Mouse (Mus musculus): ENCODE results near the gene Myh9.

The Myh9 gene

DNA sequence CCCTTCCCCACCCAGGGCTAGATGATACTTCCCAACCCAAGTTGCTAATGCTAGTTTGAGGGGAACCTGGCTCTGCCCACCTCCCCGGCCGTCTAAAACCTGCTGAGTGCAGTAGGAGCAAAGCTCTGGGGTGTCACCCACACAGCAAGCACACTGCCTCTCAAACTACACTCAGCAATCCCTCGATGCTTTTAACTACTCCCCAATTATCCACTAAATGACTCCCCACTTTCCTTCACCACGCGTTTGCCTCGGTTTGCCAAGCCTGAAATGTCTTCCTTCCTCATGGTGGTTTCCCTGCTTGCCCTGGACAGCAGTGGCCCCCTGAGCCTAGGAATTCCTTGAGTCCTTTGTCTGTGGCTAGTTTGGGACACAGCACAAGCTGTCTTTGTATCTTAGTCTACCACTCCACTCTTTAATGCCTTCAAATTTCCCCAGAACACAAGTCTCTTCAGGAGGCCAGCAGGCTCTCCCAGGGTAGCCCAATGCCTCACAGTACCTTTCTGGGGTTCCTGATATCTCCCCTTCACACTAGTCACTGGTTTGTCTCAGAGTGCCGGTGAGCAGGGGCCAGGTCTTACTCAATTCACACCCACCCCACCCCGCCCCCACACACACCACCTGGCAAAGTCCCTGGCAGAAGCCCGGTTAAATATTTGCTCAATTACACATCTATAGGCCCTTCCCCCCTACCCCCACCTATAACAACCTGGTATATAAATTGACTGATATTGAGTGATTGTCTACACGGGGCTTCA is 2.3 kb downstream of the Myh9 start:
- ChIA-PET CTCF (interaction anchor here in 1 of 4 experiments (1.4 kb wide), 1 partner anchor 81 kb away, joined by 4 read pairs; no protein-coding TSS in a partner anchor), POLR2A (interaction anchor here in 3 of 4 experiments (0.6 to 18.5 kb wide), 18 partner anchors 7 to 77 kb away, joined by 3 to 538 read pairs (median 8); no protein-coding TSS in a partner anchor)

DNA sequence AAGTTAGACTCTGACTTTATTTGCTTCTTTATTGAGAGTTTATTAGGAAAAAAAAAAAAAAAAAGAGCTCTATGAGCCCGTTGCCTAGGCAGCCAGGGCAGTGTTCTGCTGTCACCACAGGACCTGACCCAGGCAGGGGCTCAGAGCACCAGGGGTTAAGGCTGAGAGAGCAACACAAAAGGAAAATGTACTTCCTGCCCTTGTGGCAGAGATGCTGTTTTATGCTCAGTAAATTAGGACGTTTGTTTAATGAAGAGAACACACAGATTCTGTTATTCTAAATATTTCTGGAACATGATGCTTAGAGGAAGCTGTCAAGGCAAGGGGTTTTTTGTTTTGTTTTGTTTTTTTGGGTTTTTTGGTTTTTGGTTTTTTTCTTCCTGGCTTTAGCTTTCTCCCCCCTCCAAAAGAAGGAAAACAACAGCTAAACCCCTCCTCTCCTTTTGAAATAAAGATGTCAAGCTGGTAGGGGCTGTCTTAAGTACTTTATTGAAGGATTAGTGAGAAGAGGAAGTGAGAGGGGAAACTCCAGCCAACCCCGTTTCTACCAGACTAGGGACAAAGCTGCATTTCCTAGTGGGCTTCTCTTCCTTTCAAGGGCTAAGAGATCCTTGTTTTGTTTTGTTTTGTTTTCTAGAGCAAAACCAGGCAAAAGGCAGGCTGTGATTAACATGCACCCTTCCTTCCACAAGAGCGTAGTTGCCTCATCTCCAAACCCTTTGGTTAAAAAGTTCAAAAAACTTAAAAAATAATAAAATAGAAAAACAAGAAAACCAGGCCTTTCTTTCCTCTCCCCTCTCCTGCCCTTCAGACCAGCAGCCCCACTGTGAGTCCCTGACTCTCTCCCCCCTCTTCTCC is 3.2 kb downstream of the Myh9 start:
- POLR2A ChIA-PET = interaction anchor here in 3 of 4 experiments (0.6 to 18.5 kb wide), 17 partner anchors 8 to 806 kb away, joined by 3 to 538 read pairs (median 4); no protein-coding TSS in a partner anchor
- CTCF ChIA-PET = interaction anchor here in 2 of 4 experiments (0.6 to 1.4 kb wide), 3 partner anchors 56 to 1858 kb away, joined by 4 to 7 read pairs (median 5); no protein-coding TSS in a partner anchor

GRCm38 (mm10) chr15:77837444-77838117 is 4.4 kb downstream of the Myh9 start:
- ChIA-PET POLR2A (interaction anchor here in 3 of 4 experiments (0.5 to 18.5 kb wide), 13 partner anchors 7 to 80 kb away, joined by 3 to 538 read pairs (median 5); no protein-coding TSS in a partner anchor), CTCF (interaction anchor here in 1 of 4 experiments (0.6 to 0.7 kb wide), 2 partner anchors 52 to 1859 kb away, joined by 6 to 7 read pairs; no protein-coding TSS in a partner anchor)

- POLR2A ChIA-PET = interaction anchor here in 3 of 4 experiments (0.8 to 18.5 kb wide), 15 partner anchors 10 to 80 kb away, joined by 3 to 538 read pairs (median 3); no protein-coding TSS in a partner anchor
- CTCF ChIA-PET = interaction anchor here in 3 of 4 experiments (0.5 to 0.7 kb wide), 6 partner anchors 39 to 1012 kb away, joined by 3 to 8 read pairs (median 4); no protein-coding TSS in a partner anchor
These were observed 5.1 kb downstream of the Myh9 start for GRCm38 (mm10) chr15:77836692-77837443.

- ChIA-PET CTCF (interaction anchor here in 3 of 4 experiments (0.5 to 0.7 kb wide), 4 partner anchors 39 to 1013 kb away, joined by 3 to 8 read pairs (median 4); no protein-coding TSS in a partner anchor), POLR2A (interaction anchor here in 3 of 4 experiments (0.5 to 18.5 kb wide), 16 partner anchors 14 to 81 kb away, joined by 3 to 538 read pairs (median 4); no protein-coding TSS in a partner anchor)
These were observed 5.9 kb downstream of the Myh9 start for GRCm38 (mm10) chr15:77835930-77836653.

GRCm38 (mm10) chr15:77834336-77835268 is 7.4 kb downstream of the Myh9 start:
- ChIA-PET CTCF (interaction anchor here in 2 of 4 experiments (0.9 to 1.1 kb wide), 2 partner anchors 32 to 59 kb away, joined by 3 read pairs; no protein-coding TSS in a partner anchor), POLR2A (interaction anchor here (0.6 to 27.6 kb wide), 16 partner anchors 6 to 83 kb away, joined by 3 to 538 read pairs (median 4); partner anchors contain the start of gene Myh9 (in 2 of the 4))

DNA sequence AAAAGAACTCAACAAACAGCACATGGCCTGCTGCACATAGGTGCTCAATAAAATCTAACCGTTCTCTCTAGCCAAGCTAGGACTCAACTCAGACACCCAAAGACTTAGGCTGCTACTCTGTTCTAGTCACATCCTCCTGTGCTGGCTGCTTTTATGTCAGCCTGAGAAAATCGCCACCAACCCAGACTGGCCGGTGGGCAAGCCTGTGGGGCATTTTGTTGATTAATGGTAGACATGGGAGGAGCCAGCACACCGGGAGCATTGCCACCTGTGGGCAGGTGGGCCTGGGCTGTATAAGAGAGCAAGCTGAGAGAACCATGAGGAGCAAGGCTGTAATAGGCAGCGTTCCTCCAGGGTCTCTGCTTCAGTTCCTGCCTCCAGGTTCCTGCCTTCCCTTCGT is 8.2 kb downstream of the Myh9 start:
- CTCF ChIA-PET = interaction anchor here in 3 of 4 experiments (0.6 to 1.1 kb wide), 4 partner anchors 31 to 73 kb away, joined by 3 read pairs; no protein-coding TSS in a partner anchor

DNA sequence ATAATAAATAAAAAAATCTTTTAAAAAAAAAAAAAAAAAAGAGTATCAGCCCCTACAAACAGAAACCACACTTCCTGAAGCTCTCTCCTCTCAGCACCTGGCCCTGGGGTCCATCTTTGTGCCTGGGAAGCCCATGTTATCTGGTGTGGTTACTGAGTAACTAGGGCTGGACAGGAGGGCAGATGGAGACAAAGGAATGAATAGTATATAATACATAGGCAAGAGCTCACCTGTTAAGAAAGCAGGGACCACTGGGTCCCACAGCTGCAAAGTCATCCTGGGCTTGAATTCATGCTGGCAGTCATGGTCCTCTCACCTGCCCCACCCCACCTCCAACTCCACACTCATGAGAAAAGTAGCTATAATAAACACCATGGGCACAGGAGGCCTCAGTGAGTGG is 8.9 kb downstream of the Myh9 start:
- ChIA-PET POLR2A (interaction anchor here in 3 of 4 experiments (0.6 to 27.6 kb wide), 20 partner anchors 7 to 75 kb away, joined by 3 to 538 read pairs (median 5); partner anchors contain the start of gene Myh9 (in 3 of the 3)), CTCF (interaction anchor here in 1 of 4 experiments (0.6 to 0.7 kb wide), 2 partner anchors 34 to 74 kb away, joined by 3 read pairs; no protein-coding TSS in a partner anchor)

More for the DNA sequence above, 8.2 kb downstream of the Myh9 start:
- POLR2A ChIA-PET = interaction anchor here (0.6 to 27.6 kb wide), 26 partner anchors 6 to 1120 kb away, joined by 3 to 538 read pairs (median 4); partner anchors contain the start of gene Myh9 (in 3 of the 4)

- ChIA-PET CTCF (interaction anchor here in 1 of 4 experiments (1.5 kb wide), 1 partner anchor 29 kb away, joined by 3 read pairs; no protein-coding TSS in a partner anchor), POLR2A (interaction anchor here in 3 of 4 experiments (1.0 to 27.6 kb wide), 17 partner anchors 8 to 76 kb away, joined by 3 to 538 read pairs (median 6); partner anchors contain the start of gene Myh9 (in 3 of the 3))
These were observed 9.5 kb downstream of the Myh9 start for GRCm38 (mm10) chr15:77832458-77832904.

GRCm38 (mm10) chr15:77831754-77832457 is 10.1 kb downstream of the Myh9 start:
- POLR2A ChIA-PET = interaction anchor here in 3 of 4 experiments (0.5 to 27.6 kb wide), 15 partner anchors 8 to 795 kb away, joined by 3 to 538 read pairs (median 8); partner anchors contain the start of gene Myh9 (in 3 of the 3)

GRCm38 (mm10) chr15:77831138-77831579 is 10.8 kb downstream of the Myh9 start:
- CTCF ChIA-PET = interaction anchor here in 3 of 4 experiments (0.8 to 1.5 kb wide), 3 partner anchors 28 to 56 kb away, joined by 3 to 4 read pairs (median 3); no protein-coding TSS in a partner anchor

More at GRCm38 (mm10) chr15:77831754-77832457, 10.1 kb downstream of the Myh9 start:
- CTCF ChIA-PET = interaction anchor here in 2 of 4 experiments (1.1 to 1.5 kb wide), 2 partner anchors 29 to 56 kb away, joined by 3 to 4 read pairs; no protein-coding TSS in a partner anchor

GRCm38 (mm10) chr15:77830481-77831137 is 11.4 kb downstream of the Myh9 start:
- ChIA-PET CTCF (interaction anchor here (0.6 to 1.2 kb wide), 4 partner anchors 13 to 494 kb away, joined by 3 to 5 read pairs (median 3); no protein-coding TSS in a partner anchor), POLR2A (interaction anchor here (0.5 to 27.6 kb wide), 29 partner anchors 8 to 89 kb away, joined by 3 to 538 read pairs (median 5); partner anchors contain the start of gene Myh9 (in 3 of the 4))

More at GRCm38 (mm10) chr15:77831138-77831579, 10.8 kb downstream of the Myh9 start:
- POLR2A ChIA-PET = interaction anchor here (0.5 to 27.6 kb wide), 16 partner anchors 9 to 795 kb away, joined by 3 to 538 read pairs (median 10); partner anchors contain the start of gene Myh9 (in 3 of the 4)

DNA sequence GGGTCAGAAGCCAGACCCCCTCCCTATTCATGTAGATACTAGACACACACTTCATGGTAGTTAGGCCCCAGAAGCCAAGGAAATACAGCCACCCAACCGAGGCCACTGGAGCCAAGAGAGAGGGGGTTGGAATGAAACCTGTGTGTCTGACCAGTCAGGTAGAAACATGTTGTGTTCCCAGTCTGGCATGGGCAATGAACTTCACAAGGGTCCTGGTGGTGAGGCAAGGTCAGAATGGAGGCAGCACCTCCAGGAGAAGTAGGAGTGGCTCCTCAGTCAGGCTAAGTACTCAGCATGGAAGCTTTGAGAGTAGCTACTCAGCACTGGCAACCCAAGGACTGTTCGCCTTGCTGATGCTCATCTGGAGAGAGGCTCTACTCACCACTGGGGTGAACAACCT is 12.4 kb downstream of the Myh9 start:
- ChIA-PET CTCF (interaction anchor here in 2 of 4 experiments (0.6 to 1.3 kb wide), 5 partner anchors 12 to 99 kb away, joined by 3 to 6 read pairs (median 4); partner anchors contain the start of genes Myh9 (in 1 of the 2) and Txn2 (in 1 of the 2)), POLR2A (interaction anchor here (0.6 to 27.6 kb wide), 26 partner anchors 9 to 1212 kb away, joined by 3 to 538 read pairs (median 5); partner anchors contain the start of gene Myh9 (in 3 of the 4))

Measured in embryonic stem cell, embryonic (primary cell).